Mouse (Mus musculus) heart, adult 11 months (tissue): ENCODE measurements around the gene Glipr1l2.
"Not testable (repeated sequence)": the region's sequence is repeated elsewhere in the genome, so short reads cannot be mapped to it uniquely, and the experiment has no call there.

ENCODE experiments used
- DNase-seq: peaks from one replicate; pipeline ENCODE4 v3.0.0; 2022

Glipr1l2 gene

DNA sequence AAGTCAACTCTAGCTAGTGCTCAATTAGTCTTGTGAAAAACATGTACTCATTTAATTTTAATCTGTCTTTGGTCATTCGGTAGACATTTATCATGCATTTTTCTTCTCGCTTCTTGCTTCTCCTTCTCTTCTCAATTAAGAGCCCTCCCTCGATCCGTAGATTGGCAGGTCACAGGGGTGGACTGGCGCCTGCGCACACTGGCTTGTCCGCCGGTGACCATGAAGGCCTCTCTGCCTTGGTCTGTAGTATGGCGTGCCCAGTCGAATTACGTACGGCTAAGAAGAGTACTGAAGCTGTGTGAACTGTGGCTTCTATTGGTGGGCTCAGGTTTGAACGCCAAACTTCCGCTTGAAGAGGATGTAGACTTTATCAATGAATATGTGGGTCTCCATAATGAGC, at the start of gene Glipr1l2:
Glipr1l2 (plus strand) TSS at position 198 of the 400 bp plus-strand sequence.
- DNase-seq = no peak

DNA sequence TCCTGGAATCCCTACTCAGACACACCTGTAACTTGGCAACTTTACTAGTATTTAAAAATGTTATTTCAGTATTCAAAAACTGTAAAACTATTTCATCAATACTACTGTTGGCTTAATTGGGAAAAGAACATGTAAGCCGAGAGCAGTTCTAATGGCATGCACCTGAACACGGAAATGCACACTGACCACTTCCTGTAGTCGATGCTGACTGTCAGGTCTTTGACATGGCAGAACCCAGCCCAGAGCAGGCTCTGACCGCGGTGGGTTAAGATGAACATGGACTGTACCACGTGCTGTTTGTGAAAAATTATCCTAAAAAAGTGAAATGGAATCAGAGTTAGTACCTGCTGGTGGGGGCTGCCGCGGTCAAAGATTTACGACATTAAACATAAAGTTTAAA, 39.6 kb upstream of the Glipr1l2 start:
- not testable (repeated sequence) for DNase-seq

- DNase-seq = peak; percentile 79
These were observed 38.9 kb upstream of the Glipr1l2 start for GRCm38 (mm10) chr10:112044283-112044682.

GRCm38 (mm10) chr10:112051220-112051619, 31.9 kb upstream of the Glipr1l2 start:
- no peak for DNase-seq

- DNase-seq = not testable (repeated sequence)
These were observed 31.2 kb upstream of the Glipr1l2 start for GRCm38 (mm10) chr10:112051956-112052355.

GRCm38 (mm10) chr10:112059702-112060582, 23.2 kb upstream of the Glipr1l2 start, which contains the start of gene Glipr1l1:
Gene Glipr1l1, plus strand, starts transcription at chr10:112060189.
- DNase-seq = no peak

- DNase-seq = not testable (repeated sequence)
These were observed 22.6 kb upstream of the Glipr1l2 start for GRCm38 (mm10) chr10:112060583-112060934.

GRCm38 (mm10) chr10:112080044-112080443, 3.1 kb upstream of the Glipr1l2 start:
- DNase-seq = no peak

DNA sequence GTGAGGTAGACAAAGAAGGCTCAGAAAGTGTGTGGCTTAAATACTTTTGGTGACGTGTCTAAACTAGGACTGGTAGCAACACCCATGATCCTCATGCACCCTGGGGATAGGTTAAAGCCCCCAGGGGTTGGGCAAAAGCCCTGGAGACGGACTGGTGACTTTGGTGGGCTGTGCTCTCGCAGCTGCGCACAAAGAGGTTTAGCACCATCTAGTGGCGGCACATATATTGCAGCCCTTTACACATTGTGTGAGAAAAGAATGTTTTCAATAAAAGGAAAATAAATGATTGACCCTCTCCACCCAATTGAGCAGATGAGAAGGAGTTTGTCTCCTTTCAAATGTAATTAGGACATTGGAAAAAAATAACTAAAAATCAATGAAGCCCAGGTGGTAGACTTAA, 22.6 kb downstream of the Glipr1l2 start:
- not testable (repeated sequence) for DNase-seq

DNA sequence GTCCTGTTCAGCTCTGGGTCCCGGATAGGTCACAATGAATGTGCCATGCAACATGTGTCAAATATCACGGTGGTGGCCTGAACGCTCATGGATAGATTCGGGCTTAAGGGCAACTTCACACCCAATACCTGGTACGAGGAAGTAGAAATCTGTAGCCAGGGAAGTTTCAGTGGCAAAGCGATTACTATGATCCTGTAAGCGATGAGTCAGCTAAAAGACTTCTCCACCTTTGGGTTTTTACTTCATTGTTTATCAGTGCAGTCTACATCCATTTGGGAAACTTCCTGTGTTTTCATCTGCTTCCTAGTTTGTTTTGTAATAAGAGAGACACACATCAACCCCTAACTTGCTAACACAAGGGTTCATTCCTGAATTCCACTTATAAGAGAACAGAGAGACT, 27.2 kb downstream of the Glipr1l2 start:
- no peak for DNase-seq

- not testable (repeated sequence) for DNase-seq
These were observed 41.9 kb downstream of the Glipr1l2 start for GRCm38 (mm10) chr10:112125090-112125489.

DNA sequence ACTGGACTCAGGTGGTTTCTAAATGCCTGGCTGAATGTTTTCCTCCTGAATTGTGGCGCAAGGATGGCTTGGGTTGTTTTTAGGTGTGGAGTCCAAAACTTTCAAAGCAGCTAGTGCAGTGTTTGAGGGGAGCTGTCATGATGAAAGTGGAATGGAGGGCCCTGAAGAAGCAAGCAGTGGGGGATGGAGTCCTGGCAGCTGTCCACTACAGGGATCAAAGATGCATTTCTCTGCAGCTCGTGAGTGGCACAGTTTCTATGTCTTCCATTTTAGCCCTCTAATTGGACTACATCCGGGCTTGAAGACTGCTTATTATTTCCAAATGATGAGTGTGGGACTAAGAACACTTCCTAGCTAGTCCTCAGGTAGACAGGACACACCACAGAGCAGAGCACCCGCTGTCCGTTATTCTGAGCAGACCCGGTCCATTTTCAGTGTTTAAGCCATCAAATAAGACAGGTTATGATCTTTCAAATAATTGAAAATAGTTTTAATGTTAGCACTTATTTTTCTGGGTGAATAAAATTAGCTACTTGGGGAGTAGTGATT, 44.6 kb downstream of the Glipr1l2 start:
- DNase-seq = not testable (repeated sequence)

DNA sequence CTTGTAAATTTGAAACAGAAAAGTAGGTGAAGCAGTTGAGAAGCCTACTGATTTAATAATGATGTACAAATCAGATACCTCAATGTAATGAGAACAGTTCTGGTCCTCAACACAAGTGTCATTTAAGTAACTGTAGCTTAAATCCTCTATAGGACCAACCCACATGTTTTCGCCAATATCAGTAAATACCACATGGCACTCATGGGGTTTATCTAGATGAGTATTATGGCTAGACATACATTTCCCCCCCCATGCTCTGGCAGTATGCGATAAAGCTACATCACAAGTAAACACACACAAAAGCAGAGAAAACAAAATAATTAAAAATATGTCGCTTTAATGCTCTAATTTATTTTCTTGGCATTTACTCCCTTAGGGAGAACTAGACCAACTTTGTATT, 49.0 kb downstream of the Glipr1l2 start:
- DNase-seq = no peak

- no peak for DNase-seq
These were observed 55.1 kb downstream of the Glipr1l2 start for GRCm38 (mm10) chr10:112138050-112138870.

- DNase-seq = no peak
These were observed 55.8 kb downstream of the Glipr1l2 start for GRCm38 (mm10) chr10:112138871-112139430.

GRCm38 (mm10) chr10:112139834-112140233, 56.7 kb downstream of the Glipr1l2 start:
- no peak for DNase-seq
